Mouse (Mus musculus) cerebellum, adult 2 months (tissue): Measurements from ENCODE around the gene Rras2.
A peak's percentile ranks its signal among the peaks of the same experiment; 100 is the strongest.

Source experiments
- CTCF ChIP-seq: fragments of 200-500 bp; IDR thresholded peaks from 2 replicates; pipeline ENCODE4 v1.5.1; 2011; ENCODE audit warnings: low read depth, mild to moderate bottlenecking, control low read depth, low read length, moderate library complexity, borderline replicate concordance; ENCODE audit not compliant: insufficient read depth
- POLR2A ChIP-seq: fragments of 200-500 bp; IDR thresholded peaks from 2 replicates; pipeline ENCODE4 v1.6.1; 2011; ENCODE audit warnings: low read length, control low read depth, borderline replicate concordance; ENCODE audit not compliant: insufficient read depth

GRCm38 (mm10) chr7:114066529-114067178 is 50.9 kb downstream of the Rras2 start:
- TF ChIP-seq POLR2A (no peak), CTCF (peak; percentile 96)
